Mouse (Mus musculus) lung, postnatal 36 days (tissue): Measurements from ENCODE around the gene Cxcr5.
A peak's percentile ranks its signal among the peaks of the same experiment; 100 is the strongest.
"Not testable (repeated sequence)": the region's sequence is repeated elsewhere in the genome, so short reads cannot be mapped to it uniquely, and the experiment has no call there.

Experiments used
- DNase-seq: peaks from one replicate; pipeline ENCODE4 v3.0.0; 2022; ENCODE audit warnings: mixed read lengths

The Cxcr5 gene

DNA sequence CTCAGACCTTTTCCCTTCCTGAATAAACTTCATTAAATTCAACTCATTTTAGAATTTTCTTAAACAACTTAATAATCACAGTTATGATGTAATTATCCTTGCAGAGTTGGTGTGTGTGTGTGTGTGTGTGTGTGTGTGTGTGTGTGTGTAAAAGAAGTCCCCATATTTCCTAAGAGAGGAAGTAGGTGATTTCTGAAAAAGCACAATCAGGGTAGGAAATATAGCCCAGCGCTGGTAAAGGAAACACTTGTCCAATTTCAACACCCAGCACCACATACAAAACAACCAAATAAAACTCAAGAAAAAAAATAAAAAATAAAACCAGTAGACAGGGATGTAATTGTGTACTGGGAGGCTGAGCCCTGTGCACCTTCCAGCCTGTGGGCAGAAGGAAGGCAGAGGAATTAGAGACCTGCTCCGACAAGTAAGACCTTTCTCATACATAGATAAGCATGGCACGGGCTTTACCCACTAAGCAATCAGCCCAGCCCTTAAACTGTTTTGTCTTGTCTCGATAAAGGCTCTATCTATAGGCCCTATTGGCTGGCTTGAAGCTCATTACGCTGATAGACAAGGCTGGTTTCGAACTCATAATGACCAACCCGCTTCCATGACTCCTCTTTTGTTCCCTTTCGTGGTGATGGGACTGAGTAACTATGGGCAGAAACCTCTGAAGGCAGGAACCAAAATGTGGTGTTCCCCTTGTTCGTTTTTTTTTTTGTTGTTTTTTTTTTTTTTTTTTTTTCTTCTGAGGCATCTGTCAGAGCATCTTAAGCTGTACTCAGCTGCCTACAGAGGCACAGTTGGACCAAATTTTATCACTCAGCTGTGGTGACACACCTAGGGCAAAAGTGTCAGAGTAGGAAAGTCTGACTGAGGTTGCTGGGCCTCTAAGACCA is 25.8 kb upstream of the Cxcr5 start:
- no peak for DNase-seq

DNA sequence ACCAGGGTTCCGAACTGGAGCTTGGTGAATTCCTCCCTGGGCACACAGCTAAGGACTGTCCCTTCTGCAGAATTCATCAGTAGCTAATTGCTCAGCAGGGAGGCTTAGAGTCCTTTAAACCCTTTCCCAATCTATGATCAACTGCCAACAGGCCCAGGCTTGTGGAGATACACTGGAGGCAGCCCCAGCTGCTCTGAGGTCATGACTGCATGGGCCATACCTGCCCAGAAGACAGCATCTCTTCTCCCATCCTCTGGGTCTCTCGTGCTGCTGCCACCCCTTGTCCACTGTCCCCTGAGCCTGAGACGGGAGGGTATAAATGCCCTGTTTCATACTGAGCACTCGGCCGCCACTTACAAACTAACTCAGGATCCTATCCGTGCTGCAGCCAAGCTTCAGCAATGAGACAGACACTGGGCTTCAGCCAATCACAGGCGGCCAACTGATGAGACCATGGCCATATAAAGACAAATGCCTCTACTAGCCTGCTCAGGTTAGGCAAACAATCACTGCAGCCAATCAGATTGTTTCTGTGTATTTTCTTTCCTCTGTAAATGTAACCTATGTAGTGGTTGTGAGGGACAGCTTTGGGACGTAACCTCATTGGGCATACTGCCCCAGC is 25.1 kb upstream of the Cxcr5 start:
- DNase-seq = no peak

DNA sequence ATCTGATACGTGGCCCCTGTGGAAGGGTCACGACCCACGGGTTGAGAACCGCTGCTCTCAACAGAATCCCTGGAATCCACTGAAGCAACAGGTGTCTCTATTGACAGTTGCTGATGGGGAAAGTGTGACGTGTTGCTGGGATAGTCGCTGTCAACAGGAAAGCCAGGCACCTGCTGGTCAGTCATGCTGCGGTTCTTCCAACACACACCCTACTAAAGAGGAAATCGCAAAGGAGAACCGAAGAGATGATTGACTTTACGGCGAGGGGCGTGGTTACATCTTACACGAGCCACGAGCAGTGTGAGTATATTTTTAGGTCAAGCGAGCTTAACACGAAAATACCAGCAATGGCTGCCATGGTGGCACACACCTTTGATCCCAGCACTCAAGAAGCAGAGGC is 20.7 kb upstream of the Cxcr5 start:
- DNase-seq = peak; percentile 82

DNA sequence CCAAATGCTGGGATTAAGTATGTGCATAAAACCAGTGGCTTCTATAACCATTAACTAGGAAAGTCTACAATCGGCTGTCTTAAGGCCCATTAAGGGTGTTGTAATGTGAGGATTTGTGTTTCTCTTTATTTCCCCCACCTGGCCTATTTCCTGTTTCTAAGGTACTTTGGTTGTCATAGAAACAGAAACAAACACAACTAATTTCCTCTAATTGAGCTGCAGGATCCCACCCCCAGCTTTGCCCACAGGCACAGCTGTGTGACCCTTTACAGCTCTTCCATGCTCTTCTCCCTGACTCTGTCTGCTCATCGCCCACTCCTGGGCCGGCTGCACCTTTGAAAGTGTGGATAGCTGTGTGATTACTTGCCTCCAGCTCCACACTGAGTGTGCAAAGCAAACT is 19.7 kb upstream of the Cxcr5 start:
- peak; percentile 42 for DNase-seq

DNA sequence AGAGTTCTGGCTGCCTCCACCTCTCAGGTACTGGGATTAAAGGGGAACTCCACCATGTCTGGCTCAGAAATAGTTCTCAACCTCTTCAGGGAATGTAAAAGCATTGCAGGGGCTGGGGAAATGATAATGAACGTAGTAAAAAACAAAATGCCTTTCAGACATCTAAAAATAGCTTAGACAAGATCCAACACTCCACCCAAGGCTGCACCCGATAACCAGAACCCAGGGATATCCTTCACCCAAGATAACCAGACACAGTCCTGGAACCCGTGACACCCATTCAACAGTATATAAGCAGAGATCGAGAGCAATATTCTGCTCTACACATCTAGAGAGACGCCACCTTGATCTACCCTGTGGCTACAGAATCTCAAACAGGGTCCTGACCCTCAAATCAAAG is 18.4 kb upstream of the Cxcr5 start:
- no peak for DNase-seq

DNA sequence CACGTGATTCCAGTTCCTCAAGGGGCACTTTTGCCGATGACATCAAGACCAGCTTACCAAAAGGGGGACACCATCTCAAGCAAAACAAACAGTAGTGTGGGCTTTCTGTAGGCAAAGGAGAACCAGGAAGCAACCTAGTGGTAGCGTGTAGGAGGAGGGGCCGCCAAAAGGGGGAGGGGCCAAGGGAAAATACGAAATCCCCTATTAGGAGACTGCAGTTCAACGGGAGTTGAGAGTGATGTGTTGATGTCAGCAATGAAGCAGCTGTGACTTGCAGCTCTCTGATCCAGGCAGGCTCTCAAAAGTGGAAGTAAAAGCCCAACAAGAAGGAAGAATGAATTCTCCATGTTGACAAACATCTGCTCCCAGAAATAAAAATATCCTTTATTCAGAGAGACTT is 17.7 kb upstream of the Cxcr5 start:
- DNase-seq = peak; percentile 85

DNA sequence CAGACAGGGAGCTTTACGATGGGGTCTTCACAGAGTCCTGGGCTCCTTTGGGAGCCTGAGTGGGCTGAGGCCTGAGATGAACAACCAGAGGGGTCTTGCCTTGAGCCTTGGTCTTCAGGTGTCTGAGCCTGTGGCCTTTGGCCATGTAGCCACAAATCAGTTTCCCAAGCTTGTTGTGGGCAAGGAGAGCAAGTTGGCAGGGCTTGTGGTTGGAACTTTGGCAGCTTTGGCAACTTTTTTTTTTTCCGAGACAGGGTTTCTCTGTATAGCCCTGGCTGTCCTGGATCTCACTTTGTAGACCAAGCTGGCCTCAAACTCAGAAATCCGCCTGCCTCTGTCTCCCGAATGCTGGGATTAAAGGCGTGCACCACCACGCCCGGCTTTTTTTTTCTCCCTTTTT is 14.4 kb upstream of the Cxcr5 start:
- not testable (repeated sequence) for DNase-seq

DNA sequence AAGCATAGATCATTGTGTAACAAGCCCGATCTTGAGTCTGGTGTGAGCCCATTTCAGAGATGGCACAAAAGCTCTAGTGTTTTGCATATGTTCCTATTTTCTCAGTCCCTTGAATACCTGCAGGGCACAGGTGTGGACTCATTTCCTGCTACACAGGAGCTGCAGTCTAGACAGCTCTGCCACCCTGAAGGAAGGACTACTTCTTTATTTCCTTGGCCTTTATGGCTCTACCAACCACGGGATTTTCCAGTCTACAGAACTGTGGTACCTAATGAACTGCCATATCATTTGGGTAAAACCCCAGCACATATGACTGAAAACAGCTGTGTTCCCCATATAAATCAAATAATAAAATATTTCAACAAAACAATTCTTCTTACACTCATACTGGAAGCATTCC is 13.4 kb upstream of the Cxcr5 start:
- no peak for DNase-seq

DNA sequence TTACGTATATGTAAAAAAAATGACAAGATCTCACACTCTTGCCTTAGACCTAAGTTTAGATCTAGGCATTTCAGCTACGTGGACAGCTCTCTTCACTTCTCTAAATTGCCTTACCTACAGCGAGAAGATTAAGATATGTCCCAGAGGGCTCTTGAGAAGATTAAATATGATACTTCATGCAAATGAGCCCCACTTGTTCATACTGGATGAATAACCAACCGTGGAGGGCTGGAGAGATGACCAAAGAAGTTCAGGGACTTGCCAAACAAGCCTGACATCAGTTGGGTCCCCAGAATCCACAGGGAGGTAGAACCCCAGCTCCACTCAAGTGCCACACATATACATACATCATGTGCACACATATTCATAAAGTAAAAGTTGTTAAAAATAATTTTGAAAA is 11.6 kb upstream of the Cxcr5 start:
- no peak for DNase-seq

DNA sequence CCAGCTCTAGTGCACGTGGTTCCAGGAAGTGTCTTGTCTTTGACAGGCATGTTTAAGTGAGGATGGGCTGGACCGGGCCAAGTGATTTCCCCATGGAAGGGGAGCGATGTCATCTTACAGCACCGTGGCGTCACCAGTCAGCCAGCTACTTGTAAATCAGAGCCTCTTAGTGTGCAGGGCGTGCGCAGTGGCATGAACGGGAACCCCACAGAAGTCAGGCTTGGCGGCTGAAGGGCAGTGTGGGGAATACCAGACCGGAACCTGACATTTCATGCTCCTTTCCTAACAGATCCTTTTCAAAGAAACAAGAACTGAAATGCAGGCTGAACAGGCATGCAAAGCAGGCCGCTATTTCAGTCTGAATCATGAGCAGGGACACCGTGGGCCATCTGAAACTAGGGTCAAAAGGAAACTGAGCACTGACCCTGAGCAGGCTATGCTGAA is 9.3 kb upstream of the Cxcr5 start:
- peak; percentile 59 for DNase-seq

DNA sequence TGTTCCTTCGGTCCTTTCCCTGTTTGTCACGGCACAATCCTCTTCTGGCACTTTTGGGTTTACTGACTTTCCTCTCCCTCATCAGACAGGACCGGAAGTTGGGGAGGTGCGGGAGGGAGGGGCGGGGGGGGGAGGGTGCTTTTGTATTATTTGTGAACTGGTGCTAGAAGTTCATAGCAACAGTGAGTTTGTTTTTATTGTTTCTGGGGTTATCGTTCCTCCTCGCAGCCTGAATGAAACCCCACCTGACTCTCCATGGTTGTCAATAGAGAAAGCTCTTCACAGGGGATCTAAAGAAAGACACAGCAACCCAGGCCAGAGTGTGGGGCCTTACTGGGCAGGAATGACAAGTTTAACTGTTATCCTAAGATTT is 6.4 kb upstream of the Cxcr5 start:
- peak; percentile 29 for DNase-seq

DNA sequence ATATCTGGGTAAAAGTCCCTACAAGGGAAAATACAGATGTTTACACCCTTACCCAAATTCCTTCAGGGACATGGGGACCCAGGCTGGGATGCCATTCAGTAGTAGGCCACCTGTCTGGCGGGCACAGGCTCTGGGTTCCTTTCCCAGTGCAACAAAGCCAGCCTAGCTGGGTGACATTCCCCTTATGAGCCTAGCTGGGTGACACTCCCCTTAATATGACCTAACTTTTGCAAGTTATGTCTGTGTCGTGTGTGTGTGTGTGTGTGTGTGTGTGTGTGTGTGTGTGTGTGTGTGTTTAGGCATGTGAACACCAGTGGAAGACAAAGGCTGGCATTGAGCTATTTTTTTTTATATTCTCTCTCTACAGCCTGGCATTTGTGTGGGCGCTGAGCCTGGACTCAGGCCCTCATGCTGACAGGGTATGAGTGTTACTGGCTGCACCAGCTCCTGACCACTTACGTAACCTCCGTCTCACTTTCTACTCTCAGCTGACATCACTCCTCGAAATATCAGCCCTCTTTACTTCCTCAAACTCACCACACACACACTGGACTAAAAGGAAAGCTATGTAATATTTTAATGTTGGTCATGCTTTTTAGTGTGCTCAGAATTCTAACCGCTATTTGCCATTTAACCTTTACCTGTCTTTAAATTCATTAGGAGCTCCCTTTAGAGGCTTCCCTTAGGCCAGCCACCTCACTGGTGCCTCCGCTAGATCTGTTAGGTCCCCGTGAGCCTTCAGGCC is 5.8 kb upstream of the Cxcr5 start:
- peak; percentile 85 for DNase-seq

DNA sequence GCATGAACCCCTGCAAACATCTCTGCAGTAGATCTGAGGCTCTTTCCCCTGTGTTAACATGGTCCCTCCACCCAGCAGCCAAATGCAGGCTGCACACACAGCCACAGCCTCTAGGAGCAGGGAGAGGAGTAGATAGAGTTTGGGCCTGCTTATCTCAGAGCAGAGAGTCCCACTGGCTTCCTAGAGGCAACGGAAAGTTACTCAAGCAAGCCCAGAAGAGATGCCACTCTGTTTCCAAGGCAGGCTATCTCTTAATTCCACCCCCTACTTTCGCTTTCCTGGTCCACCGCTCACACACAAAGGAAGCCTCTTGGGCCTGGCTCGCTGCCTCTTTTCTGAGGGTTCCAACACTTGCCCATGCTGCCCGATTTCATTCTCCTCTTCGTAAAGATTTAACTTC is 3.7 kb upstream of the Cxcr5 start:
- no peak for DNase-seq

DNA sequence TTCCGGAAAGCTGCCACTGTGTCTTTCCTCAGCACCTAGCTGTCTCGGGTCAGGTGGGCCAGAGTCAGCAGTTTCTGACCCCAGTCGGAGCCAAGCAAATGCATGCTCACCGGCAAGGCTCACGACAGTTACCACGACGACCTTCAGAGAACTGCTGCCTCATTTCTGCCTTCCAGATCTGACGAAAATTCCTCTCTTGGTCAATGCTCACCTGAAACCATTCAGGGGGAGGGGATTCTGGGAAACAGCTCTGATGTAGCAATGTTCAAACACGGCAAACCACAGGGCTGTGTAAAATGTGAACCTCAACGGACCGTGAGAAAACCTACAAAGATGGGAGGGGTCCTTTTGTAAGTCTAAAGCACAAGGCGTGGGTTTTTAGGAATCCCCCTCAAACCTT is 1.3 kb upstream of the Cxcr5 start:
- DNase-seq = no peak

DNA sequence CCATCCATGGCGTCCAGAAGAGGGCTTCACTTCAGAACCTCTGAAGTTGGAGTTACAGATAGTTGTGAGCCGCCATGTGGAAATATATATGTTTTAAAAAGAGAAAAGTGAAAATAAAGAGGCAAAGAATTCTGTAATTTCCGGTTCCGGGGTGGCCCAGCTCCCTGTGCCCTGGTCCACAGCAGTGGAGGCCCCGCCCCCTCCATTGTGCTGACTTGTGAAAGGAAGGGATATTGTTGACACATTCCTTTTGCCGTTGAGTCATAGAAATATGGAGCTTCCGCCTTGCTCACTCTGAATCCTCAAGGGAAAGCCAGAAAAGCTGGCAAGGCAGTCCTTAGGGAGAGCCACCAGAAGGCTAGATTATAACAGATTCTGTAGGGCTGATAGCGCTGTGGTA is 9.5 kb downstream of the Cxcr5 start:
- peak; percentile 90 for DNase-seq

DNA sequence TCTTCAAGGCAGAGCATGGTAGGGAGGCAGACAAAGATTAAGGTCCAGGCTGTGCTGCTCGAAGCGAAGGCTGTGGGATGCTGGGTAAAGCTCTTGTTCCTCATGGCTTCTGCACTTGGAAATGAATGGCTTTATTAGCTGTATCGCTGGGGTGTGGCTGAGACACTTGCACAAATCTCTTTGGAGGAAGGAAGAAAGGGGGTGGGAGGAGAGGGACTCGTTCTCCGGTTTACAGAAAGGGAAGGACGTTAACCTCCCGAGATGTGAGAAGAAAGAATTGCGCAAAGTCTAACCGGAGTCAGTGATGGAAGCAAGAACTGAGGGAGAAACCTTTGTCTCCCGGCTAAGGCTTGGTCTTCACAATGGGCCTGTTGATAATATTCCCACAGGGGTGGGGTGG is 10.5 kb downstream of the Cxcr5 start:
- peak; percentile 57 for DNase-seq

DNA sequence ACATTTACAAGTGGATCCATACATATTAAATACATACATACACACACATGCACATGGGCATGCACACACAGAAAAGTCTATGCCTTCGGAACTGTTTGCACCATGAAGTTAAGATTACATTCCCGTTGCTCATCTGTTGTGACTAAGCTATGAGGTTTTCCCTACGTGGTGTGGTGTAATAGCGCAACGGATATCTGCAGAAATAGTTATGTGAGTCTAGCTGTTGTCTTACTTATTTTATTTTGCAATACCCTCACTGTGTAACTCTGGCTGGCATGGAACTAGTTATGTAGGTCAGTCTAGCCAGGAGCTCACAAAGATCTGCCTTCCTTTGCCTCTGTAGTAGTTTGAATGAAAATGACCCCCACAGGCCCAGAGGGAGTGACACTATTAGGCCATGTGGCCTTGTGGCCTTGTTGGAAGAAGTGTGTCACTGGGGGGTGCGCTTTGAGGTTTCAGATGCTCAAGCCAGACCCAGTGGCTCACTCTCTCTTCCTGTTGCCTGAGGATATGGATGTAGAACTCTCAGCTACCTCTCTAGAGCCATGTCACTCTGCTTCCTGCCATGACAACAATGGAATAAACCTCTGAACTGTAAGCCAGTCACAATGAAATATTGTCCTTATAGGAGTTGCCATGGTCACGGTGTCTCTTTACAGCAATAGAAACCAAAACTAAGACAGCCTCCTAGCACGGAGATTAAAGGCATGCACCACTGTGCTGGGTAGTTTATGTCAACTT is 13.1 kb downstream of the Cxcr5 start:
- no peak for DNase-seq

DNA sequence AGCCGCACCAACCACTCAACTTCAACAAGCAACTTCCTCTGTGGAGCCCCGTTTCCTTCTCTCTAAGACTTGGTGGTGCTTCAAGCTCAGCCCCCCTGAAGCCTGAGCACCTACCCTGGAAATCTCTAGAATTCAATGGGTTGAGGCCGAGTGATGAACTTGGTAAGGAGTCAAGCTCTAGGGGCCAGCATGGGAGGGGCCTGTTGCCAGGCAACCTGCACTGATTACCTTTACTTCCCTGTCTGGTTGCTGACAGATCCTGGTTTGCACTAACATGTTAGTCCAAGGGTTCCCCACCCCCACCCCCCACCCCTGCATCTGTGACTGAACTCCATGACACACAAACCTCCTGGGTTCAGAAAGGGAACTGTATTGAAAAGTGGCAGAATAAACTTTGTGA is 16.7 kb downstream of the Cxcr5 start:
- no peak for DNase-seq

DNA sequence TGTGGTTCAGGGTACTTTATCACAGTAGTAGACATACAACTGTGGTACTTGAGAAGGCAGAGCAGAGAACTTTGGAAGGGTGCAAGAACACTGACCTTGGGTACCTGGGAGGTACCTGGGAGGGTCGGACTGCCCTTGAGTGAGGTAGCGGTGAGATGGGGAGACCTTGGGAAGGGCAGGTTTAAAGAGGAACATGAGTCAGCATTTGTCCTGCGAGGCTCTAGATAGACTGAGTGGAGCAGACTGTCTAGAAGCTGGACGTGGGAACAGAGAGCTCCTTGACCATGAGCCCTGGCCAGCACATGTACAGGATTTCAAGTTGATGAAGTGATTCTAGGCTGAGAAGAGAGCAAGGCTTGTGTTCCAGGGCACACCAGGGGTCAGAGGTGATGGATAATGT is 19.3 kb downstream of the Cxcr5 start:
- DNase-seq = no peak

DNA sequence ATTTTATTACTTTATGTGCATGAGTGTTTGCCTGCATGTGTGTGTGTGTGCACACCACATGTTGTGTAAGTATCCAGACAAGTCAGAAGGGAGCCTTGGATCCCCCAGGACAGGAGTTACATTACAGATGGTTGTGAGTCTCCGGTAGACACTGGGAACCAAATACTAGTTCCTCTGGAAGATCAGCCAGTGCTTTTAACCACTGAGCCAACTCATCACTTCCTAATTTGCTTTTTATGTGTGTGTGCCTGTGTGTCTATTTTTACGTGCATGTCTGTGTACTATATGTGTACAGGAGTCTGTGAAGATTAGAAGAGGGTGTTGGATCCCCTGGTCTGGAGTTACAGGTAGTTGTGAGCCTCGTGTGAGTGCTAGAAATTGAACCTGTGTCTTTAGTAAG is 21.0 kb downstream of the Cxcr5 start:
- no peak for DNase-seq

DNA sequence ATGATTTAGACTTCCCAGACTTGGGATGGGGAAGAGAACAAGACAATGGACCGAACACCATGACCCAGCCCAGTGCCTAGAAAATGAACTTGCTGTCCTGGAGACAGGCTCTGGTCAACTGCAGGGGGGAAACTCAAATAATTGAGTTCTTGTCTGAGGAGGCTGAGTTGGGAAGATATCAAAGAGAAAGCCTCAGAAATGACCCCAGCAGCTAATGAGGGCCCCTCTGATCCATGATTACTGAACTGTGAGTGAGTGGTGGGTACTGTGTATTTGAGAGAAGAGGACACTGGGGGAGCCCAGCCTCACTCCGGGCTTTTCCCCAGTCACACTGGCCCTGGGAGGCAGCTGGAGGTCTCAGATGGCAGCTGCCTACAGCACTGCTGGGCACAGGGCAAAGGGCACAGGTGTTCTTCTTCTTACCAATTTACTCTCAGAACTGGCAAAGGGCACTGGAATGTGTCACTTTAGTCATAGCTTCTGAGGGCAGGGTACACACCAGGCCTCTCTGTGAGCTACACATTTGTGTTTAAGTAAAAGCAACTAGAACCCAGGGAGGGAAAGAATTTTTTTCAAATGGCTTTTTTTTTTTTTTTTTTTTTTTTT is 21.8 kb downstream of the Cxcr5 start:
- DNase-seq = no peak

DNA sequence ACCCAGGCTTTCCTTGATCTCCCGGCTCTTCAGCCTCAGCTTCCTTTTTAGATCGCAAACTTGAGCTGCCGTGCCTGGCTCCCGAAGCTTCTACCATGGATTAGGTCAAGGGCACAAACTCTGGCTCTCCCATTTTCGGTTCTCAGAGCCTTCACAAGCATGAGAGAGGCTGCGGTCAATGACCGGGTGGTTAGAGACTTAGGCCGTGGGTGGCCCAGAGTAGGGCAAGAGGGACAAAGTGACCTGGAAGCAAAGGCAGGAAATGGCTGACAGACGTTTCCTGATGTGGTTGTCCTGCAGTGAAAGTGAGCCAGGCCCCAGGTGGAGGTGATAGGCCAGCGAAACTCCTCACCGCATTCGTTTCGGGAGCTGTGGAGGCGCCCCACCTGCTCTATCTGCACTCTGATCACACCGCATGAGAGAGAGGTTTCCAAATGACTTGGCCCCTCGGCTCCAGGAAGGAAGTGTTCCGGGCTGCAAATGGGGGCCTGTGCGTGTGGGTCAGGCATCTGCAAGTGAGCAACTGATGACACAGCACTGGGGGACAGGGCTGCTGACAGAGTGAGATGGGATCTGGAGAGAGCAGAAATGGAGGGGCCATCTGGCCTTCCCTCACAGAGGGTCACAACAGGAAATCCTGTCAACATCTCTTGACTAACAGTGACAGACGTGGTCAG is 23.9 kb downstream of the Cxcr5 start:
- DNase-seq = no peak
